Mouse (Mus musculus): ENCODE measurements at regions not wholly inside any gene's neighbourhood (a gene's known extent, or its start where the extent isn't known, plus 50 kb on each side); places are given as distances from the start of the nearest gene placed in this dataset.

DNA sequence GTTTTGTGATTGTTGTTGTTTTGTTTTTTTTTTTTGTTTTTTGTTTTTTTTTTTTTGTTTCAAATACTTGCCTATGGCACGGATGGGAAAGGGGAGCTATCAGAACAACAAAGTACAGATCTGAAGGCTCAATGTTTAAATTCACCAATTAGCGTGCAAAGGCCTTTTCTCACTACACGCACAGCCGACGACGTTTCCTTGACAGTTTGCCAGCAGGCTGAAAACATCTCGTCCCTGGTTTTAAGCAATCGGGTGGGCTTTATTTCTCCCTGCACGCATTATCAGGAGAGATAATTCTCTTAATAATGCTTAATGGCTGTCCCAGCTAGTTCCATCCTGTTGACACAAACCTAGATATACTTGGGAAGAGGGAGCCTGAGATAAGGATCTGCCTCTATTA, 79.6 kb downstream of the Diras2 start:
- no peak for ATAC-seq (replicated peaks in 1 of 2; ENCODE audit: insufficient read depth in 1 of 2, low FRiP score in 2 of 2, low TSS enrichment in 1 of 2, low read depth in 1 of 2, poor library complexity in 2 of 2, severe bottlenecking in 2 of 2)

DNA sequence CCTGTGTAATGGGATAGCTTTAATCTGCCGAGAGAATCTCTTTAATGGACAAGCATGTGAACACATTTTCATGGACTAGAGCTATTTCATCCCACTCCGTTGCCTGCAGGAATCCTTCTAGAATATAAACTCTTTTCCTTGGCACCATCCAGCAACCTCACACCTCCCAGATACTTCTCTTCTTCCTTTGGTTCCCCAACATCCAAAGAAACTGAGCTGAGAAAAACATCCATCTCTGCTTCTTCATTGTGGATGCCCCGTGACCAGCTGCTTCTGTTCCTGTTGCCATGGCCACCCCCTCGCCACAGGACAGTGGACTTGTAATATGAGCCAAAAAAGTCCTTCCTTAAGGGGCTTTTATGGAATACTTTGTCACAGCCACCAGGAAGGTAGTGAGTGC, 78.8 kb downstream of the Diras2 start:
- ATAC-seq (replicated peaks in 1 of 2; ENCODE audit: insufficient read depth in 1 of 2, low FRiP score in 2 of 2, low TSS enrichment in 1 of 2, low read depth in 1 of 2, poor library complexity in 2 of 2, severe bottlenecking in 2 of 2): no peak
